Mouse (Mus musculus): ENCODE data around the gene Faxc. TPM values are rescaled to one million over a fixed set of nuclear protein-coding genes. Genes with fewer than 3 reads are reported as not detected.

The Faxc gene
- polyA plus RNA-seq, 1 experiment from 2014 or later: 0.07 TPM

GRCm38 (mm10) chr4:22029951-22030350 is 98.8 kb downstream of the Faxc start:
- Histone ChIP-seq H3K4me2 (no peak overlapping the region), H3K9ac (no peak overlapping the region), H3K27ac (replicated peaks) (no peak overlapping the region), H3K36me3 (replicated peaks) (no peaks in the 10 kb centered on the region), H3K4me1 (replicated peaks) (no peaks in the 10 kb centered on the region), H3K9me3 (replicated peaks) (no peaks in the 10 kb centered on the region), H3K4me3 (replicated peaks) (no peak overlapping the region), H3K27me3 (no peaks in the 10 kb centered on the region)
- WGBS (ENCODE audit: insufficient replicate concordance): 44% methylated on average over 2 of the region's 2 CpGs
- ATAC-seq (ENCODE audit: insufficient read depth): no peak

Other genes with a start within 250 kb of the Faxc start
- gene Prdm13, start 245.4 kb upstream of the Faxc start, polyA plus RNA-seq (2015; fragmentation: Nextera tagmentation; extraction: Ambion mirVana): not detected in 2 replicates
- 17.5 and 20.3 TPM in 2 replicates for gene Ccnc, start 203.6 kb upstream of the Faxc start, polyA plus RNA-seq (2015; fragmentation: Nextera tagmentation; extraction: Ambion mirVana)
- gene Usp45, start 164.2 kb upstream of the Faxc start, polyA plus RNA-seq (2015; fragmentation: Nextera tagmentation; extraction: Ambion mirVana): 12.1 TPM in 2 replicates
- 13.2 and 13.5 TPM in 2 replicates for gene Tstd3, start 164.1 kb upstream of the Faxc start, polyA plus RNA-seq (2015; fragmentation: Nextera tagmentation; extraction: Ambion mirVana)
- gene Pnisr, start 83.7 kb upstream of the Faxc start, polyA plus RNA-seq (2015; fragmentation: Nextera tagmentation; extraction: Ambion mirVana): 33.3 and 33.7 TPM in 2 replicates
- 7.1 and 7.6 TPM in 2 replicates for gene Coq3, start 51.7 kb upstream of the Faxc start, polyA plus RNA-seq (2015; fragmentation: Nextera tagmentation; extraction: Ambion mirVana)